Mouse (Mus musculus) ES-Bruce4 (cell line): ENCODE measurements around the gene Rnf222.

Experiments
- CTCF ChIP-seq: IDR thresholded peaks from one replicate; pipeline ENCODE4 v1.8.1; 2011; ENCODE audit warnings: low read depth, low read length
- POLR2A ChIP-seq: IDR thresholded peaks from one replicate; pipeline ENCODE4 v1.8.1; 2011; ENCODE audit warnings: low read length; ENCODE audit not compliant: insufficient read depth

DNA sequence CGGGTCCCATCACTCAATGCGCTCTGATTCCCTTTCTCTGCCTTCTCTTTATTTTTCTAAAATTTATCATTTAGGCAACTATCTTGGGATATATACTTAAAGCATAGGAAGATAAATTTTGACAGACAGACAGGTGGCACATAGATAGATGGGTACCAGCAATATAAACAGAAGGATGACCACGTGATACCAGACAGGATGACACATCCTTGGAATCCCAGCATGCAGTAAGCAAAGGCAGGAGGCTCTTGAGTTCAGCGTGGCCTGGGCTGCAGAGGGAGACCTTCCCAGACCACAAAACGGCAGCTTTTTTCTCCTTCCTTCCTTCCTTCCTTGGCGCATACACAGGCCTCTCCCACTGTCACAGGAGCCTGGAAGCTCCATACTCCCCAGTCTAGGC lies 9.5 kb downstream of the Rnf222 start:
- TF ChIP-seq CTCF (no peak), POLR2A (no peak)
